Mouse (Mus musculus) adipocyte (in vitro differentiated cells): ENCODE measurements around the gene Hs3st2.
A peak's percentile ranks its signal among the peaks of the same experiment; 100 is the strongest.

Experiments used
- DNase-seq: peaks from one replicate; pipeline ENCODE4 v3.0.0-alpha.2; 2016; ENCODE audit warnings: low spot score

Hs3st2 gene

DNA sequence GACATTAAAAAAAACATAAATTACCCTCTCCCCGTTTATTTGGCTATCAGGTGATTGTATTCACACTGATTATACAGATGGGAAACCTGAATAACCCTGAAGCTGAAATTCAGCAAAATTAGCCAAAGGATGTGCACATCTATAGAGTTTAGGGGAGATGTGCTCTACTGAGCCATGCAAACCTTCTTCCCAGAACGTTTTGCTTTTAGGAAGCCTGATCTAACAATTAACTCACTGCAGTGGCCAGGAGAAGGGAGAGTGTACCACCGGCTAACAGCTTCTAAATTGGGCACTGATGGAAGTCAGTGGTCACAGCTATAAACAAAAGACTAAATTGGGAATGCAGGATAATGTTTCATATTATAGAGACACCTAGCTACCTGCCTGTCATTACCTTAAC is 66.4 kb downstream of the Hs3st2 start:
- no peak for DNase-seq

GRCm38 (mm10) chr7:121460626-121461025 is 69.0 kb downstream of the Hs3st2 start:
- no peak for DNase-seq

GRCm38 (mm10) chr7:121464441-121464840 is 72.8 kb downstream of the Hs3st2 start:
- DNase-seq: no peak

- DNase-seq: no peak
These were observed 73.5 kb downstream of the Hs3st2 start for GRCm38 (mm10) chr7:121465111-121465510.

DNA sequence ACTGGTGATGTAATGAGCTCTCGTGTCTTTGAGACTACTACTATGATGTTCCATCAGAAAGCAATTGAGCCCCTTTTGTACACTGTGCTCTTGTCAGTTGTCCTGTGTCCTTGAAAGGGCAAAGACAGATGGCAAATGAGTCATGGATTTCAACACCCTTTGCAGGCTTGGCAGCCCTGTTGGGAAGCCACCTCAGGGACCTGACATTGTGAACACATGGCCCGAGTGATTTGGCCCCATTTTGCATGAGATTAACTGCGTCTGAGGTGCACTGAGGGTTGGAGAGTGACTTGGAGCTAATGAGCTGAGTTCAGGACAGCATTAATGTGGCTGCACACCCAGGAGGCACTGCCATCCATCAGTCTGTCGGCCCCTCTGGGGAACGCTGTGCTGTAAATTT is 74.7 kb downstream of the Hs3st2 start:
- no peak for DNase-seq

- DNase-seq: no peak
These were observed 77.8 kb downstream of the Hs3st2 start for GRCm38 (mm10) chr7:121469435-121469834.

DNA sequence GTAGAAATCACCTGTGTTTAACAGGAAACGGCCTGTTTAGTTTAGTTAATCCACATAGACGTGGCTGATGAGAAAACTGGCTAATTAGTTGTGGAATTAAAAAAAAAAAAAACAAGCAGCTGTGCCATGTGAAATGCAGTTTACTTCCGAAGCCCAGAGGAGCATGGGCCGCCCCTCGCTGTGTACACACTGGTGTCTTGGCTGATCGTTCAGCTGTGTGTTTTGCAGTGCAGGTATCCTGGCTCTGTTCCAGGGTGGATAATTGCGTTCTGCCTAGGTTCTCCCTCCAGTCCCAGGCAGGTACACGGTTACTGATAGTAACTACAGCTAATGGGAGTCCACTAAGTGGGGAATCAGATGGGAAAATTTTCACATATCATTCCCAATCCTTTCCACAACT is 86.6 kb downstream of the Hs3st2 start:
- no peak for DNase-seq

- DNase-seq: no peak
These were observed 88.4 kb downstream of the Hs3st2 start for GRCm38 (mm10) chr7:121480106-121480505.

- DNase-seq: no peak
These were observed 92.9 kb downstream of the Hs3st2 start for GRCm38 (mm10) chr7:121484590-121484989.

DNA sequence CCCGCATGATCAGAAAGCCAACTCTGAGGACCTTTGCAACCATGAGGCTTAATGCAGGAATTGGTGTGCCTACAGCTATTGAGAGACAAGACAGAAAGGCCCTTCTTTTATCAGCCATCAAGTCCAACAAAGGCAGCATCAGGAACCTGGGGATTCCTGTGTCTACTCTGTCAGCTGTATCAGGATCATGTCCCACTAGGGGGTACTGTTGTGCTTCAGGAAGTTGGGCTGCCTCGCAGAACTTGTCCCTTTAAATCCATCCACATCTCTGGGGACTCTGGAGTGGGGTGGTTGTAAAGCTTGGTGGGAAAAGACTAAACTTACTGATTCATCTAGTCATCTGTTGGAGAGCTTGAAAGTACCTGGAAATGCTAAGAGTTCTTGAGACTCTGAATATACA is 93.6 kb downstream of the Hs3st2 start:
- no peak for DNase-seq

DNA sequence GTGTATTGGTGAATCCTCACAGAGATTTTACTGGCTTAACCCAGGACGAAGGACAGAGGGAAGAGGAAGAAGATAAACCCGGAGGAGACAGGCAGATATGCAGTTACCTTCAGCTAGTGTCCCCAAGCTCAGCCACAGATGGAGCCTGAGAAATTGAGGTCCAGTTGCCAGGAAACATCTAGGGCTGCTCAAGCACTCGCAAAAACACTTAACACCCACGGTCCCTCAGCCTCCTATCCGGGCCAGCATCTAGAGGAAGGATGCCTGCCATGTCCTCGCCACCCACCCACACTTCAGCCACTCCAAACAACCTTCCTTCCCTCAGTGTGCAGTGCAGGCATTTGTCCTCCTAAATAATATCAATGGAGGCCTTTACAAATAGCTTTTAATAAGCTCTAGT is 95.6 kb downstream of the Hs3st2 start:
- no peak for DNase-seq

- no peak for DNase-seq
These were observed 97.7 kb downstream of the Hs3st2 start for GRCm38 (mm10) chr7:121489401-121489800.

DNA sequence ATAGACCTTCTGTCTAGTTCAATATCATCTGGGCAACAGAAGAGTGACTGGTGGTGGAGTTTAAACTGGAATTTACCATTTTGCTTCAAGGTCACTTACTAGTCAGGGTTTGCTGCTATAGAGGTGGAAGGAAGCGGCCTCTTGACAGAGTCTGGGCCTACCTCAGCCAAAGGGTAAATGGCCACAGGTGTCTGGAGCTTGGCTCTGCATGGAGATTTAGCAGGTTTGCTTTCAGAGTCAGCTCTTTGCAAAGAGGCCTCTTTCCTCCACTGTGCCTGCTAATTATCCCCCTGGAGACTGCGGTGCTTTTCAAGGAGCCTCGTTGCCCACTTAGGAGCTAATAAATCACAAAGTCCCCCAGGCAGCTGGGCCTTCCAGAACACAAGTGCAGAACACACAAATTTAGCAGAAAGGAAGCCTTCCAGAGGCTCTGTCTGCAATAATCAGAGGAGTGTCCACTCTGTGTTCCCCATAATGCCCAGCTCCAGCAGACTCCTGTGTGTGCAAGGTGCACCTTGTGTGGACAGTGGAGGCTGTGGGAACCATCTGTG is 99.9 kb downstream of the Hs3st2 start:
- no peak for DNase-seq

GRCm38 (mm10) chr7:121500516-121500915 is 108.9 kb downstream of the Hs3st2 start:
- no peak for DNase-seq

DNA sequence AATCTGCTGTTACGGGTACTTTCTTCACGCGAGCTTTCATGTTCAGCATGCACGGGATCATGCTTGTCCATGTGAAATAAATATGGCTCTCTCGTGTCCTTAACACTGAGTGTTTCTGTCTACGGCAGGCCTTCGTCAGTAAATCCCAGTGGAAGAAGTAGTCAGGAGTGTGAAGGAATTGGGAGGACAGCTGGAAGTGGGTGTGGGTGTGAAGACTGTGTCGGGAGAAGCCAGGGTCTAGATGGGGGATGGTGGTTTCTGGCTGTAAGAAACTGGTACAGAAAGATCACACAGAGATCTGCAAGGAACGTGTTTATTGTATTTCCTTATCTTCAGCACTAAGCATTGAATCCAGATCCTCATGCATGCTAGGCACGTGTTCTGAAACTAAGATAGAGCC is 110.0 kb downstream of the Hs3st2 start:
- DNase-seq: no peak

GRCm38 (mm10) chr7:121516727-121517126 is 125.1 kb downstream of the Hs3st2 start:
- no peak for DNase-seq

- DNase-seq: no peak
These were observed 125.5 kb downstream of the Hs3st2 start for GRCm38 (mm10) chr7:121517165-121517591.

DNA sequence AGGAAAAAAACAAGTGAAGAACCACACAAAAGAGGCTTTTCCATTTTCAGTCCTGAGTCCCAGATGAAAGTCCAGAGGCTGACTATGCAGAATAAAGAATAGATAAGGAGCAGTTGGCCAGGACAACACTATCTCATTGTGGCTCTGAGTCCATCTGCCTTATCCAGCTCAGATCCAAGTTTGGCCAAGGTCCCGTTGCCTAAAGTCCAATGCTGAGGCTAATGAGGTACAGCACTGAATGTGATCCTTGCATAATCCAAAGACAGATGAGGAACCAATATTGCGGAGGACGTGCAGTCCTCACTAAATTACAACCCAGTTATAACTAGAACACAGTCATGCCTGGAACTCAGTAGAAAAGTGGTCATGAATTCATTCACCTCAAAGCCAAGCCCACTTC is 130.5 kb downstream of the Hs3st2 start:
- DNase-seq: no peak

GRCm38 (mm10) chr7:121529023-121529422 is 137.4 kb downstream of the Hs3st2 start:
- DNase-seq: no peak

DNA sequence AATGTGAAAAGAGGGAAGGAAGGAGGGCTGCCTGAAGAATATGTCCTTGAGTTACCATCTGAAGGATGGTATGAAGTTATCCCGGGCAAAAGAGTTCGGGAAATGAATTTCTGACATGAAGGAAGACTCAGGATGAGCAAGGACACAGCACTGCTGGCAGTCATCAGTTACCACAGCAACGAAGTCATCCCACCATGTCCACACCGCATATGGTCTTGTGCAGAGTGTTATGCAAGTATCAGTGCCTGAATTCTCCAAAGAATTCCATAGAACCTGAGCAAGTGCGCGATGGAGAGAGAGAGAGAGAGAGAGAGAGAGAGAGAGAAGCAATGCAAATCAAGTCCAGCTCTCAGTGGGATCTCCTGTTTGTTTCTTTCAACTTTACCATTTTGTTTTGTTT is 142.0 kb downstream of the Hs3st2 start:
- no peak for DNase-seq

- no peak for DNase-seq
These were observed 142.7 kb downstream of the Hs3st2 start for GRCm38 (mm10) chr7:121534386-121534785.

- DNase-seq: no peak
These were observed 144.3 kb downstream of the Hs3st2 start for GRCm38 (mm10) chr7:121535987-121536386.

DNA sequence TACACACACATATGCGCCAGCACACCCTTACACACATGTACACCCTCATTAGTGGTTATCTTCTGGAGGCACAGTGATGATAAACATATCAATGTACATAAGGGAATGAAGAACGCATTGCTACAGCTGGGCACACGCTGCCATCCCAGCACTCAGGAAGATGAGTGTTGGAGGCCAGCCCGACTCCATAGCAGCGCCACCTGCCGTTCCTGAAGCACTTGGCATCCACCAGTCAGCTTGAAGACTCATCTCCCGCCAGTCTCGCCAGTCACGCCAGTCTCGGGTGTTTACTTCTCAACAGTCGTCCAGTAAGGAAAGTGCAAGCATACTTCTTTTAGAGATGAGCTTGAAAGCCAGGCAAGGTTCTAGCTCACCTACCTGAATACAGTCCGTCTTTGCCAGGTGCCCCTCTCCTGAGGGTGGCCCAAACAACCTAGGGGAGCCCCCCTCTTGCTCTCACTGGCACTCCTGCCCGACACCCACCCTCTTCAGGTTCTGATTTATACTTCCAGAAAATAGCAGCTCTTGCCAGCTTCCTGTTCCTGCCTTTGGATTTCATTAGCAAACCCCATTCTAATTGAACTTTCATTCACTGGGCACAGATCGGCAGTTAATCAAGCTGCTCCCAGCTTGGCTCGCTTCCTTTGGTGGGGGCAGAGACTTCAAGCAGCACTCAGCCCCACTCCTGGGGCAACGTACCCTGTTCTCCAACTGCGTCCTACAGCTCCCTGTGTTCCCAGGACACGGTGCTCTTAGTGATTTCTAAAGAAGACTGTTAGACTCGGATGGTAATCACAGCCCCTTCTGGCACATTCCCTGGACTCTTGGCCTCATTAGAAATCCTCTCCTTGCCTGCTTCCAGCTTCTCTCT is 148.0 kb downstream of the Hs3st2 start:
- DNase-seq: peak; percentile 2

- DNase-seq: no peak
These were observed 150.8 kb downstream of the Hs3st2 start for GRCm38 (mm10) chr7:121542458-121542857.
